Mouse (Mus musculus) hindbrain, embryonic 11.5 days (tissue): ENCODE data around the gene Psip1. TPM values are rescaled to one million over a fixed set of nuclear protein-coding genes. Genes with fewer than 3 reads are reported as not detected.
"Not testable (repeated sequence)": the region's sequence is repeated elsewhere in the genome, so short reads cannot be mapped to it uniquely, and the experiment has no call there.

ENCODE experiments used
- ATAC-seq: fragments of 200-750 bp; cut with Nextera tagmentation; 2 replicates; pipeline ENCODE4 v1.8.0; 2017; ENCODE audit warnings: mild to moderate bottlenecking, moderate TSS enrichment, moderate library complexity; ENCODE audit not compliant: low FRiP score
- DNase-seq: peaks from one replicate; pipeline ENCODE4 v3.0.0-alpha.2; 2015; ENCODE audit warnings: low spot score
- H3K27ac ChIP-seq: fragments of 300-500 bp; sonication (generic); 2 replicates; pipeline ENCODE4 v1.5.1; 2014; ENCODE audit warnings: mild to moderate bottlenecking, low read depth, low read length
- H3K27me3 ChIP-seq: fragments of 300-500 bp; sonication (generic); 2 replicates; pipeline ENCODE4 v1.6.1; 2014; ENCODE audit warnings: mild to moderate bottlenecking, low read length, moderate library complexity, mixed read lengths; ENCODE audit not compliant: control insufficient read depth, insufficient read depth
- H3K36me3 ChIP-seq: fragments of 300-500 bp; sonication (generic); 2 replicates; pipeline ENCODE4 v1.6.1; 2014; ENCODE audit warnings: mild to moderate bottlenecking, low read length, moderate library complexity, mixed read lengths; ENCODE audit not compliant: control insufficient read depth, insufficient read depth
- H3K4me1 ChIP-seq: fragments of 300-500 bp; sonication (generic); replicated peaks from 2 replicates; pipeline ENCODE4 v1.6.1; 2014; ENCODE audit warnings: low read length, mixed read lengths; ENCODE audit not compliant: control insufficient read depth, insufficient read depth
- H3K4me2 ChIP-seq: fragments of 300-500 bp; sonication (generic); replicated peaks from 2 replicates; pipeline ENCODE4 v1.6.1; 2014; ENCODE audit warnings: mild to moderate bottlenecking, low read depth, low read length
- H3K4me3 ChIP-seq: fragments of 300-500 bp; sonication (generic); 2 replicates; pipeline ENCODE4 v1.5.1; 2014; ENCODE audit warnings: low read depth, low read length
- H3K9ac ChIP-seq: fragments of 300-500 bp; sonication (generic); 2 replicates; pipeline ENCODE4 v1.6.1; 2014; ENCODE audit warnings: low read depth, low read length
- H3K9me3 ChIP-seq: fragments of 300-500 bp; sonication (generic); 2 replicates; pipeline ENCODE4 v1.6.1; 2016; ENCODE audit warnings: low read length; ENCODE audit not compliant: control insufficient read depth
- WGBS: fragments of 180-500 bp; shearing (Covaris S2); extraction: QIAGEN DNeasy Blood & Tissue Kit; methylation state at CpG from one replicate; pipeline ENCODE4 v1.1.7; 2014; 5-methylcytosine and 5-hydroxymethylcytosine counted together
- polyA plus RNA-seq: library from polyadenylated mRNA; unstranded; fragments of >200 nt; fragmentation: Nextera tagmentation; extraction: Ambion mirVana; gene quantifications from 2 replicates; pipeline ENCODE4 v1.2.1, GENCODE M21; 2014

The Psip1 gene
- polyA plus RNA-seq: 400 and 407 TPM in 2 replicates

GRCm38 (mm10) chr4:83486117-83486901 is at the start of gene Psip1:
TSS of gene Psip1 (minus strand) at chr4:83486459.
- ATAC-seq (peak; percentile 96), DNase-seq (peak; percentile 91)
- Histone ChIP-seq H3K4me1 (no peaks in the 10 kb centered on the region; the same call in 1 of the 2 replicates), H3K9me3 (no peaks in the 10 kb centered on the region), H3K36me3 (0 out of 2 replicates have a peak, but pooled peaks cover 3% of the 10 kb centered on the region), H3K27me3 (no peaks in the 10 kb centered on the region), H3K4me2 (peak within 1 kb of the TSS; percentile 62), H3K9ac (peak within 1 kb of the TSS; percentile 96), H3K4me3 (peak within 1 kb of the TSS; percentile 93), H3K27ac (peak within 1 kb of the TSS; percentile 99)
- WGBS: under 1% methylated on average over 47 of the region's 86 CpGs

GRCm38 (mm10) chr4:83534024-83534423 is 47.8 kb upstream of the Psip1 start:
- no peak for DNase-seq
- Histone ChIP-seq H3K4me2 (no peak overlapping the region), H3K27me3 (no peaks in the 10 kb centered on the region), H3K9ac (no peak overlapping the region), H3K4me1 (no peaks in the 10 kb centered on the region), H3K4me3 (no peak overlapping the region), H3K9me3 (no peaks in the 10 kb centered on the region), H3K36me3 (no peaks in the 10 kb centered on the region), H3K27ac (no peak overlapping the region)
- WGBS: 87% methylated on average over 7 of the region's 7 CpGs
- ATAC-seq: no peak

- Histone ChIP-seq H3K27me3 (no peaks in the 10 kb centered on the region), H3K4me2 (no peak overlapping the region), H3K9me3 (no peaks in the 10 kb centered on the region), H3K4me1 (no peaks in the 10 kb centered on the region), H3K27ac (no peak overlapping the region), H3K9ac (no peak overlapping the region), H3K36me3 (no peaks in the 10 kb centered on the region), H3K4me3 (no peak overlapping the region)
- DNase-seq (no peak), ATAC-seq (no peak)
- WGBS: 90% methylated on average over 9 of the region's 9 CpGs
Observed at GRCm38 (mm10) chr4:83533168-83533911, 47.1 kb upstream of the Psip1 start.

GRCm38 (mm10) chr4:83530060-83530459 is 43.8 kb upstream of the Psip1 start:
- H3K27me3 ChIP-seq, H3K36me3 ChIP-seq, ATAC-seq, H3K4me1 ChIP-seq, H3K4me2 ChIP-seq, DNase-seq, H3K4me3 ChIP-seq, H3K27ac ChIP-seq, H3K9ac ChIP-seq, H3K9me3 ChIP-seq: not testable (repeated sequence)
- WGBS: 97% methylated on average over 4 of the region's 4 CpGs

GRCm38 (mm10) chr4:83527921-83528320 is 41.7 kb upstream of the Psip1 start:
- no peaks in the 10 kb centered on the region for H3K27me3 ChIP-seq
- H3K36me3 ChIP-seq: no peaks in the 10 kb centered on the region
- H3K27ac ChIP-seq: no peak overlapping the region
- H3K4me3 ChIP-seq: no peak overlapping the region
- peaks cover 2% of the 10 kb centered on the region; the same call in 1 of the 2 replicates for H3K4me1 ChIP-seq
- no peaks in the 10 kb centered on the region for H3K9me3 ChIP-seq
- ATAC-seq: no peak
- DNase-seq: peak; percentile 58
- H3K9ac ChIP-seq: no peak overlapping the region
- no peak overlapping the region for H3K4me2 ChIP-seq

GRCm38 (mm10) chr4:83526988-83527334 is 40.7 kb upstream of the Psip1 start:
- Histone ChIP-seq H3K4me2 (no peak overlapping the region), H3K9me3 (no peaks in the 10 kb centered on the region), H3K9ac (no peak overlapping the region), H3K27ac (no peak overlapping the region), H3K4me1 (peaks cover 2% of the 10 kb centered on the region; the same call in 1 of the 2 replicates), H3K4me3 (no peak overlapping the region), H3K27me3 (no peaks in the 10 kb centered on the region), H3K36me3 (no peaks in the 10 kb centered on the region)
- ATAC-seq (no peak), DNase-seq (no peak)
- 66% methylated on average over 6 of the region's 6 CpGs for WGBS

- Histone ChIP-seq H3K27ac (no peak overlapping the region), H3K4me3 (peak overlapping the region; percentile 66), H3K9ac (no peak overlapping the region), H3K36me3 (no peaks in the 10 kb centered on the region), H3K9me3 (no peaks in the 10 kb centered on the region), H3K4me2 (peak overlapping the region; percentile 82; the same call in 1 of the 2 replicates), H3K27me3 (no peaks in the 10 kb centered on the region), H3K4me1 (peaks cover 2% of the 10 kb centered on the region; the same call in 1 of the 2 replicates)
- no peak for ATAC-seq
- 11% methylated on average over 13 of the region's 13 CpGs for WGBS
- DNase-seq: peak; percentile 12
Observed at GRCm38 (mm10) chr4:83526270-83526987, 40.2 kb upstream of the Psip1 start.

- WGBS: under 1% methylated on average over 18 of the region's 18 CpGs
- Histone ChIP-seq H3K4me3 (peak overlapping the region; percentile 66), H3K27me3 (no peaks in the 10 kb centered on the region), H3K4me1 (peaks cover 2% of the 10 kb centered on the region; the same call in 1 of the 2 replicates), H3K9ac (peak overlapping the region; percentile 63), H3K27ac (peak overlapping the region; percentile 54; the same call in 1 of the 2 replicates), H3K9me3 (no peaks in the 10 kb centered on the region), H3K4me2 (peak overlapping the region; percentile 82), H3K36me3 (no peaks in the 10 kb centered on the region)
- no peak; the same call in 1 of the 2 replicates for ATAC-seq
- DNase-seq: no peak
Observed at GRCm38 (mm10) chr4:83525690-83526055, 39.4 kb upstream of the Psip1 start.
